Comparison of ENCODE assay signal across 12 mouse cellular contexts in genomic region chr3:27942991-27943390, GRCm38 (mm10). TPM values are rescaled to one million over a fixed set of nuclear protein-coding genes. Genes with fewer than 3 reads are reported as not detected.
DNase-seq lines count a peak whose midpoint lies in the region; ATAC-seq lines count a peak whose summit lies in the region.
"Had no signal": no experiment of that assay in that cellular context is flagged by ENCODE, and none has a peak within 500 bp of the region (broad histone marks: within the 10 kb centered on the region; RNA-seq: fewer than 3 reads in every experiment).

No protein-coding gene starts in this region.

- no peak overlapping the region for H3K9ac ChIP-seq in heart, embryonic 11.5 days (ENCODE audit: low read depth, low read length)

- H3K27me3 ChIP-seq in heart, embryonic 11.5 days (ENCODE audit: control insufficient read depth, insufficient read depth, low read length): no peaks in the 10 kb centered on the region

- 74% methylated on average over 7 of the region's 7 CpGs for WGBS in heart, embryonic 11.5 days (ENCODE audit: insufficient replicate concordance)

- no peak overlapping the region for H3K4me3 ChIP-seq in heart, embryonic 11.5 days (ENCODE audit: low read depth, low read length)
- H3K4me3 ChIP-seq: erythroblast, embryonic 14.5 days had no signal

- peak; percentile 81 to 84 for DNase-seq in heart, adult 18-20 months
- DNase-seq in brain, adult 2 months (ENCODE audit: low read depth, low spot score): peak; percentile 56
- DNase-seq in heart, adult 9 months (ENCODE audit: low spot score in 2 of 2): peak; percentile 53 to 84
- peak; percentile 47 to 59 for DNase-seq in kidney, postnatal 25 days
- DNase-seq in layer of hippocampus, postnatal 25 days (ENCODE audit: extremely low spot score in 1 of 2, low spot score in 1 of 2): no peak
- DNase-seq in cerebellum, postnatal 36 days: no peak
- no peak for DNase-seq in layer of hippocampus, postnatal 36 days
- DNase-seq: cerebellum, adult 11 months had no signal

- no peak for ATAC-seq in heart, embryonic 11.5 days (replicated peaks; ENCODE audit: insufficient number of reproducible peaks, low FRiP score, low TSS enrichment)

- H3K4me1 ChIP-seq in heart, embryonic 11.5 days (ENCODE audit: control insufficient read depth, insufficient read depth, low read length): peaks cover 5% of the 10 kb centered on the region; the same call in 1 of the 2 replicates

- H3K36me3 ChIP-seq in heart, embryonic 11.5 days (ENCODE audit: control insufficient read depth, insufficient read depth, low read length): no peaks in the 10 kb centered on the region

- H3K4me2 ChIP-seq in heart, embryonic 11.5 days: no peak overlapping the region

- H3K9me3 ChIP-seq in heart, embryonic 11.5 days (replicated peaks; ENCODE audit: control insufficient read depth, low read length): no peaks in the 10 kb centered on the region

- H3K27ac ChIP-seq in heart, embryonic 11.5 days (ENCODE audit: low read depth, low read length): no peak overlapping the region

RNA-seq across cellular contexts. Expression of gene Pld1, which starts 4.5 kb away (rescaled TPM):
- 10 to 100 TPM in 1 of 2 experiments, 1 to 10 TPM in 1; 8.0 to 11.8 TPM for total RNA-seq in heart, adult 18-20 months (2021)
- 5.9 TPM in 2 replicates for polyA plus RNA-seq in heart, embryonic 11.5 days (2014; fragmentation: Nextera tagmentation; extraction: Ambion mirVana)
- 10 to 100 TPM in 1 of 2 experiments, 1 to 10 TPM in 1; 7.8 to 10.5 TPM for total RNA-seq in layer of hippocampus, postnatal 25 days (2021)
- 10 to 100 TPM in 1 of 2 experiments, 1 to 10 TPM in 1; 7.3 to 10.6 TPM for total RNA-seq in layer of hippocampus, postnatal 36 days (2021)
- polyA plus RNA-seq: erythroblast, embryonic 14.5 days had no signal

RNA-seq across cellular contexts. Expression of gene Tmem212, which starts 46.8 kb away (rescaled TPM):
- total RNA-seq in heart, adult 18-20 months (2021): under 1 TPM in 1 of 2 experiments, not detected in 1; 0.85 TPM
- polyA plus RNA-seq in heart, embryonic 11.5 days (2014; fragmentation: Nextera tagmentation; extraction: Ambion mirVana): not detected in 2 replicates
- 1 to 10 TPM; 1.2 to 1.8 TPM for total RNA-seq in layer of hippocampus, postnatal 25 days (2021)
- total RNA-seq in layer of hippocampus, postnatal 36 days (2021): 1 to 10 TPM; 1.4 to 2.1 TPM
- polyA plus RNA-seq: erythroblast, embryonic 14.5 days; large intestine, adult 2 months; limb, embryonic 11.5 days had no signal

Comparison
In these comparisons a context has a peak if more than half of its experiments do, and no peak if none do; other contexts are left out.
1. DNase-seq: peak in heart, adult 18-20 months (2 of 2), brain, adult 2 months (single experiment), heart, adult 9 months (2 of 2) and kidney, postnatal 25 days (2 of 2); none in layer of hippocampus, postnatal 25 days (0 of 2), cerebellum, postnatal 36 days (0 of 2) and layer of hippocampus, postnatal 36 days (0 of 2).